Mouse (Mus musculus) embryonic fibroblast, embryonic 13.5 days (primary cell): ENCODE measurements around the gene Fam168a. TPM values are rescaled to one million over a fixed set of nuclear protein-coding genes. Genes with fewer than 3 reads are reported as not detected.
A peak's percentile ranks its signal among the peaks of the same experiment; 100 is the strongest.

Experiments
- H3K27ac ChIP-seq: 2 replicates; pipeline ENCODE4 v1.5.1; 2012; ENCODE audit warnings: low read length, control low read depth, inconsistent platforms; ENCODE audit not compliant: insufficient read depth
- H3K4me1 ChIP-seq: 2 replicates; pipeline ENCODE4 v1.6.1; 2011; ENCODE audit warnings: low read length; ENCODE audit not compliant: control insufficient read depth, insufficient read depth
- H3K4me3 ChIP-seq: 2 replicates; pipeline ENCODE4 v1.5.1; 2011; ENCODE audit warnings: mild to moderate bottlenecking, control low read depth, low read length; ENCODE audit not compliant: insufficient read depth
- CTCF ChIP-seq: IDR thresholded peaks from 2 replicates; pipeline ENCODE4 v1.5.1; 2011; ENCODE audit warnings: mild to moderate bottlenecking, control low read depth, low read length, moderate library complexity, borderline replicate concordance; ENCODE audit not compliant: insufficient read depth
- POLR2A ChIP-seq: IDR thresholded peaks from 2 replicates; pipeline ENCODE4 v1.6.1; 2011; ENCODE audit warnings: low read depth, mild to moderate bottlenecking, control low read depth, low read length, moderate library complexity
- polyA plus RNA-seq: library from polyadenylated mRNA; stranded (reverse); fragments of >200 nt; gene quantifications from 2 replicates; pipeline ENCODE4 v1.2.4, GENCODE M21; 2011; ENCODE audit warnings: low read depth; ENCODE audit not compliant: missing spikeins, insufficient read length

Gene Fam168a
- polyA plus RNA-seq, 1 experiment: 58.0 TPM

- TF ChIP-seq POLR2A: no peak
- no peak for TF ChIP-seq CTCF
- Histone ChIP-seq H3K4me1 (no peaks in the 10 kb centered on the region), H3K4me3 (no peak overlapping the region), H3K27ac (no peak overlapping the region)
These were observed 27.2 kb upstream of the Fam168a start for GRCm38 (mm10) chr7:100678948-100679880.

GRCm38 (mm10) chr7:100681132-100681531 lies 25.3 kb upstream of the Fam168a start:
- no peak overlapping the region for H3K4me3 ChIP-seq
- no peaks in the 10 kb centered on the region for H3K4me1 ChIP-seq
- TF ChIP-seq CTCF (no peak), POLR2A (no peak)
- no peak overlapping the region for H3K27ac ChIP-seq

- no peak for TF ChIP-seq CTCF
- TF ChIP-seq POLR2A: no peak
- Histone ChIP-seq H3K27ac (no peak overlapping the region), H3K4me3 (no peak overlapping the region), H3K4me1 (no peaks in the 10 kb centered on the region)
These were observed 23.2 kb upstream of the Fam168a start for GRCm38 (mm10) chr7:100683241-100683640.

- Histone ChIP-seq H3K27ac (no peak overlapping the region), H3K4me3 (no peak overlapping the region), H3K4me1 (no peaks in the 10 kb centered on the region)
- TF ChIP-seq POLR2A: no peak
- TF ChIP-seq CTCF: no peak
These were observed 22.4 kb upstream of the Fam168a start for GRCm38 (mm10) chr7:100684081-100684480.

GRCm38 (mm10) chr7:100684538-100684937 lies 21.9 kb upstream of the Fam168a start:
- Histone ChIP-seq H3K27ac (no peak overlapping the region), H3K4me1 (no peaks in the 10 kb centered on the region), H3K4me3 (no peak overlapping the region)
- TF ChIP-seq POLR2A (no peak), CTCF (no peak)

- no peak overlapping the region for H3K4me3 ChIP-seq
- H3K4me1 ChIP-seq: no peaks in the 10 kb centered on the region
- H3K27ac ChIP-seq: no peak overlapping the region
- TF ChIP-seq CTCF (peak; percentile 92), POLR2A (no peak)
These were observed 21.1 kb upstream of the Fam168a start for GRCm38 (mm10) chr7:100685061-100686030.

GRCm38 (mm10) chr7:100688471-100688870 lies 18.0 kb upstream of the Fam168a start:
- TF ChIP-seq POLR2A (no peak), CTCF (no peak)
- Histone ChIP-seq H3K27ac (no peak overlapping the region), H3K4me3 (no peak overlapping the region), H3K4me1 (no peaks in the 10 kb centered on the region)

- H3K4me1 ChIP-seq: no peaks in the 10 kb centered on the region
- no peak overlapping the region for H3K27ac ChIP-seq
- TF ChIP-seq CTCF: no peak
- TF ChIP-seq POLR2A: no peak
- no peak overlapping the region for H3K4me3 ChIP-seq
These were observed 13.2 kb upstream of the Fam168a start for GRCm38 (mm10) chr7:100693199-100693598.

GRCm38 (mm10) chr7:100699771-100700770 lies 6.4 kb upstream of the Fam168a start:
- no peak overlapping the region for H3K4me3 ChIP-seq
- H3K4me1 ChIP-seq: no peaks in the 10 kb centered on the region
- no peak overlapping the region for H3K27ac ChIP-seq
- TF ChIP-seq CTCF (no peak), POLR2A (no peak)
